Mouse (Mus musculus) neural tube, embryonic 11.5 days (tissue): ENCODE results near the gene Wdr20rt. TPM values are rescaled to one million over a fixed set of nuclear protein-coding genes. Genes with fewer than 3 reads are reported as not detected.

ENCODE experiments used
- ATAC-seq: fragments of 200-750 bp; cut with Nextera tagmentation; 2 replicates; pipeline ENCODE4 v1.8.0; 2017; ENCODE audit warnings: moderate number of reproducible peaks, mild to moderate bottlenecking, moderate TSS enrichment, moderate library complexity; ENCODE audit not compliant: insufficient read depth, low FRiP score, low TSS enrichment
- DNase-seq: peaks from one replicate; pipeline ENCODE4 v3.0.0-alpha.2; 2015; ENCODE audit warnings: low spot score
- H3K27ac ChIP-seq: fragments of 300-500 bp; sonication (generic); 2 replicates; pipeline ENCODE4 v1.5.1; 2014; ENCODE audit warnings: low read depth, mild to moderate bottlenecking, low read length
- H3K27me3 ChIP-seq: fragments of 300-500 bp; sonication (generic); 2 replicates; pipeline ENCODE4 v1.6.1; 2014; ENCODE audit warnings: mild to moderate bottlenecking, low read length, mixed read lengths; ENCODE audit not compliant: control insufficient read depth, insufficient read depth
- H3K36me3 ChIP-seq: fragments of 300-500 bp; sonication (generic); 2 replicates; pipeline ENCODE4 v1.6.1; 2014; ENCODE audit warnings: mild to moderate bottlenecking, low read length, moderate library complexity, mixed read lengths; ENCODE audit not compliant: control insufficient read depth, insufficient read depth
- H3K4me1 ChIP-seq: fragments of 300-500 bp; sonication (generic); 2 replicates; pipeline ENCODE4 v1.6.1; 2014; ENCODE audit warnings: low read length, mixed read lengths; ENCODE audit not compliant: control insufficient read depth, insufficient read depth
- H3K4me2 ChIP-seq: fragments of 300-500 bp; sonication (generic); 2 replicates; pipeline ENCODE4 v1.6.1; 2014; ENCODE audit warnings: low read depth, mild to moderate bottlenecking, moderate library complexity
- H3K4me3 ChIP-seq: fragments of 300-500 bp; sonication (generic); 2 replicates; pipeline ENCODE4 v1.5.1; 2014; ENCODE audit warnings: low read depth, low read length
- H3K9ac ChIP-seq: fragments of 300-500 bp; sonication (generic); 2 replicates; pipeline ENCODE4 v1.6.1; 2014; ENCODE audit warnings: mild to moderate bottlenecking, low read length
- H3K9me3 ChIP-seq: fragments of 300-500 bp; sonication (generic); 2 replicates; pipeline ENCODE4 v1.6.1; 2016; ENCODE audit warnings: low read length; ENCODE audit not compliant: control insufficient read depth
- WGBS: fragments of 180-500 bp; shearing (Covaris S2); extraction: QIAGEN DNeasy Blood & Tissue Kit; methylation state at CpG from one replicate; pipeline ENCODE4 v1.1.7; 2014; 5-methylcytosine and 5-hydroxymethylcytosine counted together
- polyA plus RNA-seq: library from polyadenylated mRNA; unstranded; fragments of >200 nt; fragmentation: Nextera tagmentation; extraction: Ambion mirVana; gene quantifications from 2 replicates; pipeline ENCODE4 v1.2.1, GENCODE M21; 2014

Gene Wdr20rt
- polyA plus RNA-seq, result not detected in 2 replicates

- Histone ChIP-seq H3K36me3 (no peaks in the 10 kb centered on the region), H3K27ac (no peak within 1 kb of the TSS), H3K27me3 (no peaks in the 10 kb centered on the region), H3K4me2 (no peak within 1 kb of the TSS), H3K9me3 (no peaks in the 10 kb centered on the region), H3K4me3 (no peak within 1 kb of the TSS), H3K9ac (no peak within 1 kb of the TSS), H3K4me1 (no peaks in the 10 kb centered on the region)
- WGBS, result 93% methylated on average over 22 of the region's 22 CpGs
- DNase-seq, result no peak
- no peak for ATAC-seq
Measured at GRCm38 (mm10) chr12:65225467-65225945, at the start of gene Wdr20rt. Gene Wdr20rt (plus strand): TSS chr12:65225517.

GRCm38 (mm10) chr12:65187365-65187764, 38.0 kb upstream of the Wdr20rt start:
- no peaks in the 10 kb centered on the region for H3K9me3 ChIP-seq
- no peak overlapping the region for H3K9ac ChIP-seq
- H3K4me2 ChIP-seq, result no peak overlapping the region
- WGBS, result 64% methylated on average over 3 of the region's 3 CpGs
- H3K4me3 ChIP-seq, result no peak overlapping the region
- H3K27ac ChIP-seq, result no peak overlapping the region
- no peaks in the 10 kb centered on the region for H3K36me3 ChIP-seq
- no peaks in the 10 kb centered on the region for H3K4me1 ChIP-seq
- H3K27me3 ChIP-seq, result no peaks in the 10 kb centered on the region
- DNase-seq, result no peak
- no peak for ATAC-seq

- H3K4me3 ChIP-seq, result no peak overlapping the region
- ATAC-seq (no peak), DNase-seq (no peak)
- no peak overlapping the region for H3K9ac ChIP-seq
- H3K36me3 ChIP-seq, result no peaks in the 10 kb centered on the region
- H3K9me3 ChIP-seq, result no peaks in the 10 kb centered on the region
- 86% methylated on average over 2 of the region's 2 CpGs for WGBS
- no peaks in the 10 kb centered on the region for H3K27me3 ChIP-seq
- H3K4me2 ChIP-seq, result no peak overlapping the region
- H3K27ac ChIP-seq, result no peak overlapping the region
- no peaks in the 10 kb centered on the region for H3K4me1 ChIP-seq
Measured at GRCm38 (mm10) chr12:65189213-65189612, 36.1 kb upstream of the Wdr20rt start.

GRCm38 (mm10) chr12:65194003-65194530, 31.2 kb upstream of the Wdr20rt start:
- Histone ChIP-seq H3K36me3 (no peaks in the 10 kb centered on the region), H3K4me3 (no peak overlapping the region), H3K4me2 (no peak overlapping the region), H3K9ac (no peak overlapping the region), H3K27ac (no peak overlapping the region), H3K9me3 (no peaks in the 10 kb centered on the region), H3K4me1 (no peaks in the 10 kb centered on the region), H3K27me3 (no peaks in the 10 kb centered on the region)
- ATAC-seq (no peak), DNase-seq (no peak)
- 79% methylated on average over 5 of the region's 5 CpGs for WGBS

GRCm38 (mm10) chr12:65201812-65202211, 23.5 kb upstream of the Wdr20rt start:
- DNase-seq (no peak), ATAC-seq (no peak)
- Histone ChIP-seq H3K9me3 (no peaks in the 10 kb centered on the region), H3K9ac (no peak overlapping the region), H3K4me3 (no peak overlapping the region), H3K27me3 (no peaks in the 10 kb centered on the region), H3K27ac (no peak overlapping the region), H3K36me3 (no peaks in the 10 kb centered on the region), H3K4me1 (no peaks in the 10 kb centered on the region), H3K4me2 (no peak overlapping the region)
- WGBS, result 97% methylated on average over 2 of the region's 2 CpGs

GRCm38 (mm10) chr12:65206431-65206830, 18.9 kb upstream of the Wdr20rt start:
- 44% methylated on average over 1 of the region's 1 CpGs for WGBS
- no peak for DNase-seq
- Histone ChIP-seq H3K27ac (no peak overlapping the region), H3K4me1 (no peaks in the 10 kb centered on the region), H3K27me3 (no peaks in the 10 kb centered on the region), H3K4me2 (no peak overlapping the region), H3K9ac (no peak overlapping the region), H3K9me3 (no peaks in the 10 kb centered on the region), H3K4me3 (no peak overlapping the region), H3K36me3 (no peaks in the 10 kb centered on the region)
- no peak for ATAC-seq

- DNase-seq (no peak), ATAC-seq (peak; percentile 50; the same call in 1 of the 2 replicates)
- no peaks in the 10 kb centered on the region for H3K36me3 ChIP-seq
- H3K27me3 ChIP-seq, result no peaks in the 10 kb centered on the region
- H3K9me3 ChIP-seq, result no peaks in the 10 kb centered on the region
- no peak overlapping the region for H3K4me2 ChIP-seq
- no peak overlapping the region for H3K27ac ChIP-seq
- WGBS, result 85% methylated on average over 6 of the region's 6 CpGs
- no peak overlapping the region for H3K9ac ChIP-seq
- no peaks in the 10 kb centered on the region for H3K4me1 ChIP-seq
- no peak overlapping the region for H3K4me3 ChIP-seq
Measured at GRCm38 (mm10) chr12:65216404-65216840, 8.9 kb upstream of the Wdr20rt start.

GRCm38 (mm10) chr12:65228628-65229027, 3.3 kb downstream of the Wdr20rt start:
- 93% methylated on average over 6 of the region's 6 CpGs for WGBS
- Histone ChIP-seq H3K4me1 (no peaks in the 10 kb centered on the region), H3K4me3 (no peak overlapping the region), H3K4me2 (no peak overlapping the region), H3K27ac (no peak overlapping the region), H3K9ac (no peak overlapping the region), H3K9me3 (no peaks in the 10 kb centered on the region), H3K36me3 (no peaks in the 10 kb centered on the region), H3K27me3 (no peaks in the 10 kb centered on the region)
- DNase-seq (no peak), ATAC-seq (no peak)

GRCm38 (mm10) chr12:65229041-65229440, 3.7 kb downstream of the Wdr20rt start:
- H3K27me3 ChIP-seq, result no peaks in the 10 kb centered on the region
- no peak overlapping the region for H3K27ac ChIP-seq
- H3K9ac ChIP-seq, result no peak overlapping the region
- no peak overlapping the region for H3K4me2 ChIP-seq
- no peaks in the 10 kb centered on the region for H3K4me1 ChIP-seq
- no peak for DNase-seq
- no peak for ATAC-seq
- H3K36me3 ChIP-seq, result no peaks in the 10 kb centered on the region
- H3K4me3 ChIP-seq, result no peak overlapping the region
- no peaks in the 10 kb centered on the region for H3K9me3 ChIP-seq
